Mouse (Mus musculus) heart, embryonic 14.5 days (tissue): ENCODE data around the gene Spo11. TPM values are rescaled to one million over a fixed set of nuclear protein-coding genes. Genes with fewer than 3 reads are reported as not detected.

ENCODE experiments used
- ATAC-seq: fragments of 200-750 bp; cut with Nextera tagmentation; 2 replicates; pipeline ENCODE4 v1.8.0; 2017; ENCODE audit warnings: low read depth, moderate TSS enrichment; ENCODE audit not compliant: insufficient number of reproducible peaks, insufficient read depth, low FRiP score
- H3K27ac ChIP-seq, 2 experiments: fragments of 200-500 bp in 1 of 2; fragments of 300-500 bp in 1 of 2; sonication (generic) in 1 of 2; replicated peaks in 1 of 2; 2 replicates each; pipeline ENCODE4 v1.5.1; 2012 to 2014; ENCODE audit warnings: low read depth in 2 of 2, low read length in 2 of 2, control low read depth in 1 of 2, mild to moderate bottlenecking in 1 of 2, mixed read lengths in 1 of 2; ENCODE audit not compliant: control insufficient read depth in 1 of 2, insufficient read depth in 1 of 2
- H3K27me3 ChIP-seq: fragments of 300-500 bp; sonication (generic); 2 replicates; pipeline ENCODE4 v1.6.1; 2014; ENCODE audit warnings: mild to moderate bottlenecking, low read length, control low read depth; ENCODE audit not compliant: control insufficient read depth, insufficient read depth
- H3K36me3 ChIP-seq: fragments of 300-500 bp; sonication (generic); 2 replicates; pipeline ENCODE4 v1.6.1; 2014; ENCODE audit warnings: mild to moderate bottlenecking, control low read depth, low read length, mixed read lengths; ENCODE audit not compliant: control insufficient read depth, insufficient read depth
- H3K4me1 ChIP-seq, 2 experiments: fragments of 200-500 bp in 1 of 2; fragments of 300-500 bp in 1 of 2; sonication (generic) in 1 of 2; 2 replicates each; pipeline ENCODE4 v1.6.1; 2012 to 2014; ENCODE audit warnings: low read length in 2 of 2, control low read depth in 1 of 2, mixed read lengths in 1 of 2; ENCODE audit not compliant: control insufficient read depth in 2 of 2, insufficient read depth in 2 of 2
- H3K4me2 ChIP-seq: fragments of 300-500 bp; sonication (generic); 2 replicates; pipeline ENCODE4 v1.6.1; 2014; ENCODE audit warnings: mild to moderate bottlenecking, low read length
- H3K4me3 ChIP-seq, 2 experiments: fragments of 200-500 bp in 1 of 2; fragments of 300-500 bp in 1 of 2; sonication (generic) in 1 of 2; 2 replicates each; pipeline ENCODE4 v1.5.1; 2012 to 2014; ENCODE audit warnings: low read length in 2 of 2, mild to moderate bottlenecking in 2 of 2, control low read depth in 1 of 2, low read depth in 1 of 2, moderate library complexity in 1 of 2; ENCODE audit not compliant: control insufficient read depth in 1 of 2, insufficient read depth in 1 of 2
- H3K9ac ChIP-seq: fragments of 300-500 bp; sonication (generic); 2 replicates; pipeline ENCODE4 v1.6.1; 2014; ENCODE audit warnings: mild to moderate bottlenecking, low read length
- H3K9me3 ChIP-seq: fragments of 300-500 bp; sonication (generic); 2 replicates; pipeline ENCODE4 v1.6.1; 2016; ENCODE audit warnings: low read length, control low read depth; ENCODE audit not compliant: control insufficient read depth
- WGBS: fragments of 180-500 bp; shearing (Covaris S2); extraction: QIAGEN DNeasy Blood & Tissue Kit; methylation state at CpG from one replicate; pipeline ENCODE4 v1.1.7; 2014; 5-methylcytosine and 5-hydroxymethylcytosine counted together
- polyA plus RNA-seq: library from polyadenylated mRNA; unstranded; fragments of >200 nt; fragmentation: Nextera tagmentation; extraction: Ambion mirVana; gene quantifications from 2 replicates; pipeline ENCODE4 v1.2.1, GENCODE M21; 2014

Spo11 gene
- polyA plus RNA-seq, 1 experiment from 2014 or later = not detected

DNA sequence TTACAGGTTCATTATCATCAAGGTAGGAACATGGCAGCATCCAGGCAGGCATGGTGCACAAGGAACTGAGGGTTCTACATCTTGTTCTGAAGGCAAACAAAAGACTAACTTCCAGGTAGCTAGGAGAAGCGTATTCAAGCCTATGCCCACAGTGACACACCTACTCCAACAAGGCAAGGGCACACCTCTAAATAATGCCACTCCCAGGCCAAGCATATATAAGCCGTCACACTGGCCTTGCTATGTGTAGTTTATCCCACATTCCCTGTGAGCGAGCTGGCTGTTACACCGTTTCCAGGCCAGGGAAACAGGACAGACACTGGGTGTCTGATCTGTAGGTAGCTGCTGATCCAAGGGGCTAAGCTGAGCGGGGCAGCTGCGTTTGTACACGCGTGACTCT, 33.9 kb downstream of the Spo11 start:
- H3K36me3 ChIP-seq = peaks cover 100% of the 10 kb centered on the region
- H3K27ac ChIP-seq = no peak overlapping the region
- H3K4me2 ChIP-seq = no peak overlapping the region
- H3K4me3 ChIP-seq = no peak overlapping the region
- ATAC-seq = no peak
- H3K4me1 ChIP-seq = peaks cover 0 to 9% of the 10 kb centered on the region in 2 experiments; a peak in 2 of 4 replicates
- no peaks in the 10 kb centered on the region for H3K27me3 ChIP-seq
- 95% methylated on average over 8 of the region's 8 CpGs for WGBS
- H3K9ac ChIP-seq = no peak overlapping the region
- H3K9me3 ChIP-seq = no peaks in the 10 kb centered on the region

DNA sequence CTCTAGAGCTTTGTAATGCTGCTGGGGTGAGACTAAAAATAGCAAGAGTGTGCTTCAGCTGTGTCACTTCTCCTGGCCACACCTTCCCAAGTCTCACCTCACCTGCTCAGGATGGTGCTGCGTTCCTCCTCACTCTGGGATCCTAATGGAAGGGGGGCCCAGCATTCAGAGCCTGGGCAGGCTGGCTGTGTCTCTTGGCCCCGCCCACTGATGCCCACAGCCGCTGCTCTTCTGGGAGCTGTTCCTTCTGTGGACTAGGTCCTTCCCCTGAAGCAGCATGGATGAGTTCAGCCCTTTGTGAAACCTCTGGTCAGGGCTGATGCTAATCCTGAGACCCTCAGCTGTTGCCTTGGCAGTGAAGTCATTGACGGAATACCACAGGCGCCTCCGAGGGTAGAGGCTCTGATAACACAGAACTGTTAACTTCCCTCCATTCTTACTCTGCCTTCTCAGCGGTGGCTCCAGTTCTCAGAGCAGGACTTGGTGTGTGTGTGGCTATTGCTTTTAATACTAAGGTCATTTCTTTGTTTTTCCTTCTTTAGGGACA, 37.3 kb downstream of the Spo11 start:
- H3K36me3 ChIP-seq = peaks cover 67% of the 10 kb centered on the region
- 29% methylated on average over 7 of the region's 7 CpGs for WGBS
- H3K9ac ChIP-seq = no peak overlapping the region
- no peaks in the 10 kb centered on the region for H3K9me3 ChIP-seq
- H3K27ac ChIP-seq = no peak overlapping the region
- no peak overlapping the region for H3K4me2 ChIP-seq
- H3K4me3 ChIP-seq = no peak overlapping the region
- no peak for ATAC-seq
- no peaks in the 10 kb centered on the region for H3K27me3 ChIP-seq
- H3K4me1 ChIP-seq = peaks cover 16 to 29% of the 10 kb centered on the region in 2 experiments

DNA sequence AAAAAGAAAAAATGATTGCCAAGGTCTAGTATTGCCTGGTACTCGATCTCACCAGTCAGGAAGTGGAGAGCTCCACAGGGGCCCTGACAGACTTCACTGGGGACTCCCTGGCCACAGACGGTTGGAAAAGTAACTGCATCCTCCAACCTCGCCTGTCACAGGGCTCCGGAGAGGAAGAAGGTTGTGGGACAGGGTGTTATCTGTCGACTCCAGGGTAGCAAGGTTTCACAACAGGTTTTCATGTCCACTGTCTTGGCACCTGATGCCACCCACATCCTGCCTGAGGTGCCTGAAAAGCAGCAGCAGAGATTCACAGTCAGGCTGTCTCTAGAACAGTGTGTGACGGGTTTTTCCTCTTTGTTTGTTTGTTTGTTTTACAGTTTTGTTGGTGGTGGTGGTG, 40.4 kb downstream of the Spo11 start:
- H3K27me3 ChIP-seq = no peaks in the 10 kb centered on the region
- 33% methylated on average over 6 of the region's 6 CpGs for WGBS
- H3K36me3 ChIP-seq = peaks cover 36% of the 10 kb centered on the region
- no peak for ATAC-seq
- H3K9me3 ChIP-seq = no peaks in the 10 kb centered on the region
- no peak overlapping the region for H3K4me2 ChIP-seq
- H3K4me3 ChIP-seq = no peak overlapping the region
- H3K27ac ChIP-seq = peak overlapping the region; percentile 72 to 77
- H3K4me1 ChIP-seq = peaks cover 22 to 36% of the 10 kb centered on the region in 2 experiments
- peak overlapping the region; percentile 70 for H3K9ac ChIP-seq

DNA sequence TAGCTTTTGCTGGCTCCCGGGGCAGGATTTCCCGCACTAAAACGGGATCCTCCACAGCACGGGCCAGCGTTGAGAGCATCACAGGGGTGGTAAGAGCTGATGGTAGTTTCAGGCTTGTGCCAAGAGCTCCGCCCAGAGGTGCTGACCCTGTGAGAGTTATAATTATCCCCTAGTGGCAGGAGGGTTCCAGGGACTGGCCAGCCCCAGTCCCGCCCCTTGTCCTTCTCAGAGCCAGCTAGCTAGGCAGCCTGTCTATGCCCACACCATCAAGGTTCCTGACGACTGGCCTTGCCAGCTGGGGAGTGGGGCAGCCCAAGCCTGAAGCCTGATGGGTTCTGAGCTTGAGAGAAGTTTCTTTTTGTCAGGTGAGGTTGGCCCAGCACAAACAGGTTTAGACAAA, 41.1 kb downstream of the Spo11 start:
- H3K4me1 ChIP-seq = peaks cover 27 to 42% of the 10 kb centered on the region in 2 experiments
- H3K27ac ChIP-seq = peak overlapping the region; percentile 74 to 77
- H3K4me2 ChIP-seq = peak overlapping the region; percentile 88
- peaks cover 29% of the 10 kb centered on the region for H3K36me3 ChIP-seq
- H3K27me3 ChIP-seq = no peaks in the 10 kb centered on the region
- H3K9ac ChIP-seq = peak overlapping the region; percentile 70
- no peaks in the 10 kb centered on the region for H3K9me3 ChIP-seq
- no peak overlapping the region for H3K4me3 ChIP-seq
- WGBS = 5% methylated on average over 8 of the region's 8 CpGs
- ATAC-seq = peak; percentile 62

DNA sequence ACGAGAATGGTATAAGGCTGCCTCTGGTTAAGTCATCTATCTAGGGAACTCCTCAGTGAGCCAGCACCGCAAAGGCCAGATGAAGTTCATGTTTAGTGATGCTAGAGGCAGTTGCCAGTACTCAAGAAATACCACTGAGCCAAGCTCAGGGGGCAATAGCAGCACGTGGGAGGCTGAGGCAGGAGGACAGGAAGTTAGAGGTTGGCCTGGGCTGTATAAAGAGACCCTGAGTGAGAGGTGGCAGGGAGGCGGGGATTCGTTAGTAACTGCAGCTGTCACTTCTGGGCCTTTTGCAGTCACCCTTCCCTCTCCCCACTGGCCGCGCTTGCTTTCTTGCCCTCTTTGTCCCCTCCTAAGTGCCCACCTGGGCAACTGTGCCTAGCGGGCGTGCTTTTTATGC, 41.8 kb downstream of the Spo11 start:
- H3K36me3 ChIP-seq = peaks cover 29% of the 10 kb centered on the region
- peak overlapping the region; percentile 88 for H3K4me2 ChIP-seq
- 21% methylated on average over 9 of the region's 9 CpGs for WGBS
- H3K27ac ChIP-seq = peak overlapping the region; percentile 60 to 77
- no peak for ATAC-seq
- H3K4me3 ChIP-seq = peak overlapping the region; percentile 41 to 47
- H3K27me3 ChIP-seq = no peaks in the 10 kb centered on the region
- H3K9me3 ChIP-seq = no peaks in the 10 kb centered on the region
- H3K4me1 ChIP-seq = peaks cover 33 to 47% of the 10 kb centered on the region in 2 experiments
- H3K9ac ChIP-seq = peak overlapping the region; percentile 70

DNA sequence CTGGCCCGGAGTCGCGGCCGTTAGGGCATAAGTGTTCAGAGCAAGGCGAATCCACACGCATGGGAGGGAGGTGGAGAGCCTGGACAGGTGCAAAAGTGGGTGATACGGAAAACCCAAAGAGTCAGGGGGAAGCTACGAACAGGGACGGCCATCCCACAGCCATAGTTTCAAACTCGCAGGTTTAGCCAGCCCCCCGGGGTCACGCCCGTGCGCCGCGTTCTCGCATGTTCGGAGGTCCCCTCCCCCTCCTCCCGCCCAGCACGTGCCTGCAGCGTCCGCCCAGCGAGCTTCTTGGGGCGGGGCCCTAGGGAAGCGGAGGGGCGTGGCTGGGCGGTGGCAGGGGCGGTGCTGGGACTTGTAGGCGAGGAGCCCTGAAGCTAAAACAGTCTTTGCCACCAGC, 42.3 kb downstream of the Spo11 start:
- Histone ChIP-seq H3K9ac (peak overlapping the region; percentile 70), H3K4me3 (peak overlapping the region; percentile 41 to 47), H3K4me2 (peak overlapping the region; percentile 88), H3K36me3 (peaks cover 29% of the 10 kb centered on the region), H3K4me1 (peaks cover 36 to 47% of the 10 kb centered on the region in 2 experiments), H3K27ac (peak overlapping the region; percentile 60 to 77), H3K27me3 (no peaks in the 10 kb centered on the region), H3K9me3 (no peaks in the 10 kb centered on the region)
- WGBS = under 1% methylated on average over 28 of the region's 29 CpGs
- peak; percentile 60 for ATAC-seq

DNA sequence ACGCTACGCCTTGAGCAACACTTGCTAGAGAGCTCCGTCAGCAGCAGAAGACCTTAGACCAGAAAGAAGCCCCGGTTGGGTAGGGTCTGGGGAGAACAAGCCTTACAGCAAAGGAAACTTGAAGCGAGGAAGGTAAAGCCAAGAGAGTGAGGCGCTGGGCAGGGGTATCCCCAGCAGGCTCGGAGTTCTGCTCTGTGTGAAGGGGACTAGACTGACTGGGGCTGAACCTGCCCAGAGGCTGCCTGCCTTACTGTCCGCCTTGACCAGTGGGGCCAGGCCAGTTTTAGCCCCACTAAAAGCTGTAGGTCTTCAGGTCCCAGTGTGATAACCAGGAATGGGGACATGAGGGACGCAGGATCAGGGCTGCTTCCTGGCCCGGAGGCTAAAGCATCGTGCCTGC, 42.9 kb downstream of the Spo11 start, which contains the start of gene Rbm38:
TSS of gene Rbm38 (plus strand) at position 69 of the 400 bp plus-strand sequence.
- Histone ChIP-seq H3K36me3 (peaks cover 28% of the 10 kb centered on the region), H3K9ac (peak within 1 kb of the TSS; percentile 93), H3K27ac (peak within 1 kb of the TSS; percentile 60 to 77), H3K9me3 (no peaks in the 10 kb centered on the region), H3K27me3 (no peaks in the 10 kb centered on the region), H3K4me3 (peak within 1 kb of the TSS; percentile 41 to 47), H3K4me1 (peaks cover 43 to 50% of the 10 kb centered on the region in 2 experiments), H3K4me2 (peak within 1 kb of the TSS; percentile 88)
- ATAC-seq = no peak
- 39% methylated on average over 11 of the region's 11 CpGs for WGBS

DNA sequence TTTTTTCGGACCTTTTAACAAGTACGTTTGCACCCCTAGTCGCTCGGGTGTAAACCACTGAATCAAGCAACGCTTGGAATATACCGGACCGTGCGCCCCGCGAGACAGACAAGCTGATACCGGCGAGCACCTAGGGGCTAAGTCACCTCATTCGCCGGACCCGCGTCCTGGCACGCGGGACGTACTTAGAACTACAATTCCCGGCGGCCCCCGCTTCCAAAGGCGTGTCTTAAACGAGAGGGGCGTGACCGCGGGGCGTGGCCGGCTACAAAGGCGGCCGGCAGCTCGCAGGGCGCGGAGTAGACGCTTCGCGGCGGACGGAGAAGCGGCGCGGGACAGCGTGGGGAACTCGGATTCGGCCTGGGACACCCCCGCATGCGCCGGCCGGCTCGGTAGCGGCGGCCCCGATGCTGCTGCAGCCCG, 44.1 kb downstream of the Spo11 start:
- peak overlapping the region; percentile 30 to 86; a peak in 3 of 4 replicates for H3K27ac ChIP-seq
- no peaks in the 10 kb centered on the region for H3K9me3 ChIP-seq
- H3K9ac ChIP-seq = peak overlapping the region; percentile 93
- H3K4me1 ChIP-seq = peaks cover 55 to 63% of the 10 kb centered on the region in 2 experiments
- peak overlapping the region; percentile 93 to 96 for H3K4me3 ChIP-seq
- H3K4me2 ChIP-seq = peak overlapping the region; percentile 84
- H3K36me3 ChIP-seq = peaks cover 29% of the 10 kb centered on the region
- ATAC-seq = peak; percentile 61
- no peaks in the 10 kb centered on the region for H3K27me3 ChIP-seq
- under 1% methylated on average over 47 of the region's 54 CpGs for WGBS
